Mouse (Mus musculus) midbrain, embryonic 11.5 days (tissue): ENCODE measurements around the gene Zfp553. TPM values are rescaled to one million over a fixed set of nuclear protein-coding genes. Genes with fewer than 3 reads are reported as not detected.

Experiments used
- ATAC-seq: fragments of 200-750 bp; cut with Nextera tagmentation; 2 replicates; pipeline ENCODE4 v1.8.0; 2017; ENCODE audit warnings: moderate TSS enrichment, moderate library complexity; ENCODE audit not compliant: low FRiP score
- DNase-seq: peaks from one replicate; pipeline ENCODE4 v3.0.0; 2015; ENCODE audit warnings: low spot score; ENCODE audit errors: missing footprints
- H3K27ac ChIP-seq: fragments of 300-500 bp; sonication (generic); 2 replicates; pipeline ENCODE4 v1.5.1; 2014; ENCODE audit warnings: low read depth, low read length
- H3K27me3 ChIP-seq: fragments of 300-500 bp; sonication (generic); 2 replicates; pipeline ENCODE4 v1.6.1; 2014; ENCODE audit warnings: mild to moderate bottlenecking, low read length, moderate library complexity, mixed read lengths; ENCODE audit not compliant: control insufficient read depth, insufficient read depth
- H3K36me3 ChIP-seq: fragments of 300-500 bp; sonication (generic); 2 replicates; pipeline ENCODE4 v1.6.1; 2014; ENCODE audit warnings: mild to moderate bottlenecking, low read length, moderate library complexity, mixed read lengths; ENCODE audit not compliant: control insufficient read depth, insufficient read depth
- H3K4me1 ChIP-seq: fragments of 300-500 bp; sonication (generic); 2 replicates; pipeline ENCODE4 v1.6.1; 2014; ENCODE audit warnings: low read length; ENCODE audit not compliant: control insufficient read depth, insufficient read depth
- H3K4me2 ChIP-seq: fragments of 300-500 bp; sonication (generic); 2 replicates; pipeline ENCODE4 v1.6.1; 2014; ENCODE audit warnings: mild to moderate bottlenecking, moderate library complexity
- H3K4me3 ChIP-seq: fragments of 300-500 bp; sonication (generic); 2 replicates; pipeline ENCODE4 v1.5.1; 2014; ENCODE audit warnings: low read depth, low read length
- H3K9ac ChIP-seq: fragments of 300-500 bp; sonication (generic); 2 replicates; pipeline ENCODE4 v1.6.1; 2014; ENCODE audit warnings: low read length
- H3K9me3 ChIP-seq: fragments of 300-500 bp; sonication (generic); 2 replicates; pipeline ENCODE4 v1.6.1; 2016; ENCODE audit warnings: low read length; ENCODE audit not compliant: control insufficient read depth
- WGBS: fragments of 180-500 bp; shearing (Covaris S2); extraction: QIAGEN DNeasy Blood & Tissue Kit; methylation state at CpG from one replicate; pipeline ENCODE4 v1.1.7; 2014; 5-methylcytosine and 5-hydroxymethylcytosine counted together
- polyA plus RNA-seq: library from polyadenylated mRNA; unstranded; fragments of >200 nt; fragmentation: Nextera tagmentation; extraction: Ambion mirVana; gene quantifications from 2 replicates; pipeline ENCODE4 v1.2.1, GENCODE M21; 2014

The Zfp553 gene
- polyA plus RNA-seq, 1 experiment from 2014 or later: 32.4 TPM

DNA sequence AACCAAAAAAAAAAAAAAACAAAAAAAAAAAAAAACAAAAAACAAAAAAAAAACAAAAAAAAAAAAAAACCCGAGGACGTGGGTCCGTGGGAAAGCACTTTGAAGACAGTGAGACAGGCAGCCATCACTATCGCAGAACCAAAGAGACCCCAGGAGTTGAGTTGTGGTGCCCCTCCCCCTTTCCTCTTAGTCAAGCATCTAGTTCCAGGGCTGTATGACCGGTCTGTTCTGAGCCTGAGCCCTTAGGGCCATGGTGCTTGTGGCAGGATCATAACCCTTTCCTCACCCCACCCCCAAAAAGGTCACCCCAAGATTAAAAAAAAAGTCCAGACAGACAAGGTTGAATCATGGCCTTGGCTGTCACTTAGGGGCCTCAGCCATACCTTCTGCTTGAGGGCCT, 16.6 kb upstream of the Zfp553 start:
- Histone ChIP-seq H3K4me2 (no peak overlapping the region), H3K36me3 (no peaks in the 10 kb centered on the region), H3K4me1 (peaks cover 4% of the 10 kb centered on the region; the same call in 1 of the 2 replicates), H3K4me3 (no peak overlapping the region), H3K27me3 (peaks cover 14% of the 10 kb centered on the region; the same call in 1 of the 2 replicates), H3K27ac (no peak overlapping the region), H3K9me3 (no peaks in the 10 kb centered on the region), H3K9ac (no peak overlapping the region)
- DNase-seq: no peak
- no peak for ATAC-seq
- 84% methylated on average over 5 of the region's 5 CpGs for WGBS

DNA sequence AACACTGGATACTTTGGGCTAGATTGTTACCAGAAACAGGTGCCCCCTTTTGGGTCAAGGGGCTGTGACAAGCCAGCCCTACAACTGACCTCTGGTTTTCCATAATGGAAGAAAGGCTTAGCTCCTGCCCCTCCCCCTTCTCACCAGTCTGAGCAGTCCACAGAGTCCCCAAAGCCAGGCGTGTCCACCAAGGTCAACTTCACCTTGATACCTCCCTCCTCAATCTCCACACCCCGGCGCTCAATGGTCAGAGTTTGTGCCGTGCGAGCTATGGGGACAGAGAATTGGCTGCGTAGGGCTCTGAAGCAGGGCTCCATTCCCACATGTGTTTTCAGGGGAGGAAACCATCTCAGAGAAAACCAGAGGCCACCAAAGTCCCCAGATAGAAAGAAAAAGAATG, 15.4 kb upstream of the Zfp553 start:
- 89% methylated on average over 6 of the region's 6 CpGs for WGBS

GRCm38 (mm10) chr7:127217901-127218642, 14.8 kb upstream of the Zfp553 start:
- peaks cover 4% of the 10 kb centered on the region; the same call in 1 of the 2 replicates for H3K4me1 ChIP-seq
- WGBS: 84% methylated on average over 10 of the region's 10 CpGs
- no peak for ATAC-seq

More for the DNA sequence above, 15.4 kb upstream of the Zfp553 start:
- no peak overlapping the region for H3K9ac ChIP-seq
- H3K27ac ChIP-seq: no peak overlapping the region
- no peak for DNase-seq
- H3K4me3 ChIP-seq: no peak overlapping the region
- H3K4me2 ChIP-seq: no peak overlapping the region
- peaks cover 4% of the 10 kb centered on the region; the same call in 1 of the 2 replicates for H3K4me1 ChIP-seq
- no peak for ATAC-seq
- no peaks in the 10 kb centered on the region for H3K9me3 ChIP-seq
- H3K27me3 ChIP-seq: peaks cover 14% of the 10 kb centered on the region; the same call in 1 of the 2 replicates
- no peaks in the 10 kb centered on the region for H3K36me3 ChIP-seq

DNA sequence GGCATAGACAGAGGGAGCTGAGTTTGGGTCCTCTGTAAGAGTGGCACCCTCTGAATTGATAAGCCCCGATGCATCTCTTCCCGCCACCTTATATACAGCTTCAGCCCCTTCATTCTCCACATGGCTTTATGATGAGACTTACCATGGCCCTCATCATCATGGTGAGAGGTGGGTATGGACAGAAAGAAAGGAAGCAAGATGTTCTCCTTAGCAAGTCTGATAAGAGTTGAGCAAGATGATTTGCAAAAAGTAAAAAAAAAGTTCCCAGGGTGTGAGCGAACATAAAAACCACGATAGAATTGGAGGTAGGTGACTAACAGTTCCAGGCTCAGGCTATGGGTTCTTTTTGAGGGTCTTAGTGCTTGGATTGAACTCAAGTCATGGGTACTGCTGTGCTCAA, 14.2 kb upstream of the Zfp553 start:
- Histone ChIP-seq H3K4me2 (no peak overlapping the region), H3K4me1 (peaks cover 4% of the 10 kb centered on the region; the same call in 1 of the 2 replicates), H3K9ac (no peak overlapping the region), H3K36me3 (no peaks in the 10 kb centered on the region), H3K27ac (no peak overlapping the region), H3K9me3 (no peaks in the 10 kb centered on the region), H3K4me3 (no peak overlapping the region), H3K27me3 (peaks cover 13% of the 10 kb centered on the region; the same call in 1 of the 2 replicates)
- no peak for ATAC-seq
- DNase-seq: no peak
- 94% methylated on average over 4 of the region's 4 CpGs for WGBS

More at GRCm38 (mm10) chr7:127217901-127218642, 14.8 kb upstream of the Zfp553 start:
- no peak overlapping the region for H3K9ac ChIP-seq
- H3K27ac ChIP-seq: no peak overlapping the region
- peak; percentile 54 for DNase-seq
- peaks cover 14% of the 10 kb centered on the region; the same call in 1 of the 2 replicates for H3K27me3 ChIP-seq
- no peaks in the 10 kb centered on the region for H3K9me3 ChIP-seq
- no peaks in the 10 kb centered on the region for H3K36me3 ChIP-seq
- H3K4me3 ChIP-seq: no peak overlapping the region
- no peak overlapping the region for H3K4me2 ChIP-seq

GRCm38 (mm10) chr7:127220440-127220839, 12.4 kb upstream of the Zfp553 start:
- Histone ChIP-seq H3K27me3 (no peaks in the 10 kb centered on the region), H3K9me3 (no peaks in the 10 kb centered on the region), H3K4me1 (no peaks in the 10 kb centered on the region; the same call in 1 of the 2 replicates), H3K27ac (no peak overlapping the region), H3K4me3 (no peak overlapping the region), H3K36me3 (no peaks in the 10 kb centered on the region), H3K9ac (no peak overlapping the region), H3K4me2 (no peak overlapping the region)
- ATAC-seq: no peak
- WGBS: 83% methylated on average over 6 of the region's 6 CpGs
- DNase-seq: no peak

- H3K9me3 ChIP-seq: no peaks in the 10 kb centered on the region
- H3K27ac ChIP-seq: no peak overlapping the region
- DNase-seq: no peak
- H3K4me3 ChIP-seq: no peak overlapping the region
- no peak for ATAC-seq
- H3K36me3 ChIP-seq: 0 out of 2 replicates have a peak, but pooled peaks cover 2% of the 10 kb centered on the region
- no peak overlapping the region for H3K4me2 ChIP-seq
- no peaks in the 10 kb centered on the region for H3K4me1 ChIP-seq
- no peak overlapping the region for H3K9ac ChIP-seq
- no peaks in the 10 kb centered on the region for H3K27me3 ChIP-seq
- 86% methylated on average over 3 of the region's 3 CpGs for WGBS
These were observed 9.8 kb upstream of the Zfp553 start for GRCm38 (mm10) chr7:127223106-127223505.

DNA sequence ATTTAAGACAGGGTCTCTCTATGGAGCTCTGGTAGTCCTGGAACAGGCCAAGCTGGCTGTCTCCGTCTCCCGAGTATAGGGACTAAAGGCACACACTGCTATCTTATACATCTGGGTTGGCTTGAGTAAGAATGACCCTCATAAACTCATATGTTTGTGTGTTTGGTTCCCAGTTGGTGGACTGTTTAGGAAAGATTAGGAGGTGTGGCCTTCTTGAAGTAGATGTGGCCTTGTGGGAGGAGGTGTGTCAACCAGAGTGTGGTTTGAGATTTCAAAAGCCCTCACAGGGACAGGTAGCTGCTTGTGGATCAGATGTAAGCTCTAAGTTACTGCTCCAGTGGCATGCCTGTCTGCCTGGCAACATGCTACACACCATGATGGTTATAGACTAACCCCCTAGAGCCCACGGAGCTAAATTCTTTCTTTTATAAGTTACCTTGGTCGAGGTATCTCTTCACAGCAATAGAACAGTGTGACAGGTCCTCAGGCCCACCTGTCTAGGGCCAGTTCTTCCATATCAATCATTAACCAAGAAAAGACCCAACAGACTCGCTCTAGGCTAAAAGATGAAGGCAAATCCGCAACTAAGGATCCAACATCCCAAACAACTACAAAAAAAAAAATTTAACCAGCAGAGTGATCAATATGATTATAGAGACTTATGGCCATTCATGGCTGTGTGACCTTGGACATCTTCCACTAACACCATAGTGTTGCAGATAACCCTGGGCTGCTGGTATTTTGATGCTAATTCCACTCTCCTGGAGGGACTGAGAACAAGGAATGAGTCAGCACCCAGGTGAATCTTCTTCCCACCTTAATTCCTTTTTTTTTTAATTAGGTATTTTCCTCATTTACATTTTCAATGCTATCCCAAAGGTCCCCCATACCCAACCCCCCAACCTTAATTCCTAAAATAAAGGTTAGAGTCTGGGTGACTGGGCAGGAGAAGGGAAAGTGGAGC, 9.1 kb upstream of the Zfp553 start:
- no peak for ATAC-seq
- H3K4me3 ChIP-seq: no peak overlapping the region
- DNase-seq: no peak
- no peaks in the 10 kb centered on the region for H3K27me3 ChIP-seq
- WGBS: 85% methylated on average over 6 of the region's 6 CpGs
- no peak overlapping the region for H3K9ac ChIP-seq
- H3K36me3 ChIP-seq: peaks cover 2% of the 10 kb centered on the region; the same call in 1 of the 2 replicates
- no peak overlapping the region for H3K4me2 ChIP-seq
- no peak overlapping the region for H3K27ac ChIP-seq
- no peaks in the 10 kb centered on the region for H3K9me3 ChIP-seq
- no peaks in the 10 kb centered on the region for H3K4me1 ChIP-seq

DNA sequence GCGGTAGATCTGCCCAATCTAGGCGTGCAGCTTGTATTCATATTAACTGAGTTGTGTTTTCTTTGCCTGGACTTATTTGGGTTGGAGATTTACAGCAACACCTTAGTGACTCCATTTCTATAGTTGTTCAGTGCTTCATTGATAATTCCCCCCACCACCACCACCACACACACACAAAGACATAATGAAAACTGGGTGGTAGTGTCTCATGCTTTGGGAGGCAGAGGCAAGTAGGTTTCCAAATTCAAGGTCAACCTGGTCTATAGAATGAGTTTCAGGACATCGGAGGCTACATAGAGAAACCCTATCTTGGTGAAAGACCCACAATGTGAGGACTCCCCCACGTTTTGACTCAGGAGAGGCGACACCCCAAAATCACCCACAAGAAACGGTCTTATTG, 8.2 kb upstream of the Zfp553 start:
- H3K36me3 ChIP-seq: peaks cover 7% of the 10 kb centered on the region; the same call in 1 of the 2 replicates
- no peak overlapping the region for H3K9ac ChIP-seq
- no peak overlapping the region for H3K27ac ChIP-seq
- WGBS: 91% methylated on average over 6 of the region's 6 CpGs
- H3K4me3 ChIP-seq: no peak overlapping the region
- no peak overlapping the region for H3K4me2 ChIP-seq
- no peak for ATAC-seq
- H3K27me3 ChIP-seq: no peaks in the 10 kb centered on the region
- DNase-seq: no peak
- H3K4me1 ChIP-seq: no peaks in the 10 kb centered on the region
- no peaks in the 10 kb centered on the region for H3K9me3 ChIP-seq
